Comparison of ENCODE assay signal across 8 mouse cellular contexts in the genomic region with DNA sequence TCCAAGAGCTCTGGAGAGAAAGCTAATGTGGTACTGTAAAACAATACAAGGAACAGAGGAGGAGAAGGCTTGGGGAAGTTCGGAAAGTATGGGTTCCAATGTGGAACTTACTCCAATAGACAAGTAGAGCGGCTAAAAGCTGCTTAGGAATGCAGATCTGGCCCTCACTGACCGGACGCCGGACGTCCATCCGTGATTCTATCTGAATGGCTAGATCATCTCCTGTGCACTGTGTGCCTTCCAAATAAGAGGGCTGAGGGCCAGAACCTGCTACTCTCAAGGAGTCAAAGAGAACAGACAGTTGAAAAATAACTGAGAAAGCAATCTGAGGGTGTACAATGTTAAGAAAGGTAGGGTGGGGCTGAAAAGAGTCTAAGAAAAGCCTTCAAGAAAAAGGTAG. TPM values are rescaled to one million over a fixed set of nuclear protein-coding genes. Genes with fewer than 3 reads are reported as not detected.
DNase-seq lines count a peak whose midpoint lies in the region; ATAC-seq and TF ChIP-seq lines count a peak whose summit lies in the region.

No protein-coding gene starts in this region.

- no peak overlapping the region for H3K9ac ChIP-seq in heart, adult 2 months (ENCODE audit: low read depth, low read length)
- H3K9ac ChIP-seq in kidney, postnatal 0 days (ENCODE audit: low read depth, low read length) = no peak overlapping the region
- H3K9ac ChIP-seq in stomach, postnatal 0 days (ENCODE audit: low read length) = no peak overlapping the region

- H3K27me3 ChIP-seq in heart, adult 2 months (ENCODE audit: control insufficient read depth, insufficient read depth, low read length) = no peaks in the 10 kb centered on the region
- no peaks in the 10 kb centered on the region for H3K27me3 ChIP-seq in kidney, postnatal 0 days (ENCODE audit: insufficient read depth, low read length)
- no peaks in the 10 kb centered on the region for H3K27me3 ChIP-seq in stomach, postnatal 0 days (ENCODE audit: control insufficient read depth, insufficient read depth, low read length)

- no peak for TF ChIP-seq EP300 in heart, adult 2 months (IDR thresholded peaks at IDR 0.05; ENCODE audit: insufficient read depth, low read depth, low read length)
- TF ChIP-seq EP300 in stomach, postnatal 0 days (optimal IDR thresholded peaks at IDR 0.05) = no peak

- peak overlapping the region; percentile 86 for H3K4me2 ChIP-seq in kidney, postnatal 0 days (ENCODE audit: low read length)
- H3K4me2 ChIP-seq in stomach, postnatal 0 days (replicated peaks; ENCODE audit: low read depth) = no peak overlapping the region; the same call in 1 of the 2 replicates

- H3K36me3 ChIP-seq in heart, adult 2 months (ENCODE audit: control insufficient read depth, insufficient read depth, low read length) = peaks cover 5% of the 10 kb centered on the region
- H3K36me3 ChIP-seq in kidney, postnatal 0 days (ENCODE audit: insufficient read depth, low read length) = no peaks in the 10 kb centered on the region
- H3K36me3 ChIP-seq in stomach, postnatal 0 days (ENCODE audit: control insufficient read depth, insufficient read depth, low read length) = no peaks in the 10 kb centered on the region

- TF ChIP-seq POLR2A in heart, adult 2 months (IDR thresholded peaks at IDR 0.05; ENCODE audit: insufficient read depth, low read depth, low read length) = no peak

- H3K79me2 ChIP-seq in heart, adult 2 months (replicated peaks; ENCODE audit: control insufficient read depth, insufficient read depth, low read length) = no peaks in the 10 kb centered on the region

- peaks cover 12% of the 10 kb centered on the region for H3K4me1 ChIP-seq in heart, adult 2 months (ENCODE audit: control insufficient read depth, insufficient read depth, low read length)
- no peaks in the 10 kb centered on the region for H3K4me1 ChIP-seq in kidney, postnatal 0 days (replicated peaks; ENCODE audit: insufficient read depth, low read length)
- H3K4me1 ChIP-seq in stomach, postnatal 0 days (replicated peaks; ENCODE audit: control insufficient read depth, insufficient read depth) = 0 out of 2 replicates have a peak, but pooled peaks cover 2% of the 10 kb centered on the region

- H3K27ac ChIP-seq in heart, adult 2 months = peak overlapping the region; percentile 98
- peak overlapping the region; percentile 83 for H3K27ac ChIP-seq in kidney, postnatal 0 days
- 0 out of 2 replicates have a peak overlapping the region, but pooled peaks have one; percentile 2 for H3K27ac ChIP-seq in stomach, postnatal 0 days (replicated peaks)

- H3K4me3 ChIP-seq in heart, adult 2 months = peak overlapping the region; percentile 70
- peak overlapping the region; percentile 86; the same call in 1 of the 2 replicates for H3K4me3 ChIP-seq in kidney, postnatal 0 days (replicated peaks; ENCODE audit: low read depth, low read length)
- H3K4me3 ChIP-seq in stomach, postnatal 0 days (ENCODE audit: low read depth, low read length) = no peak overlapping the region; the same call in 1 of the 2 replicates

- 28% methylated on average over 7 of the region's 7 CpGs for WGBS in heart, adult 2 months
- 88% methylated on average over 7 of the region's 7 CpGs for WGBS in kidney, postnatal 0 days
- 85% methylated on average over 7 of the region's 7 CpGs for WGBS in stomach, postnatal 0 days

- no peak for ATAC-seq in kidney, postnatal 0 days (replicated peaks; ENCODE audit: low FRiP score, low read depth)
- ATAC-seq in stomach, postnatal 0 days (ENCODE audit: low FRiP score, low TSS enrichment) = no peak

- intact Hi-C loops in heart, adult 2 months (cut with DNase I) = loop anchor here (2.0 to 5.0 kb wide), 5 partner anchors 36 to 144 kb away; partner anchors contain the start of gene Rhoq

- no peaks in the 10 kb centered on the region for H3K9me3 ChIP-seq in kidney, postnatal 0 days (replicated peaks; ENCODE audit: low read length)
- H3K9me3 ChIP-seq in stomach, postnatal 0 days (ENCODE audit: control insufficient read depth, low read length) = no peaks in the 10 kb centered on the region

- TF ChIP-seq CTCF in heart, adult 2 months (IDR thresholded peaks at IDR 0.05) = no peak
- TF ChIP-seq CTCF in kidney, postnatal 0 days (IDR thresholded peaks at IDR 0.05; ENCODE audit: low read depth) = no peak
- no peak for TF ChIP-seq CTCF in stomach, postnatal 0 days (IDR thresholded peaks at IDR 0.05; ENCODE audit: low read depth)

- DNase-seq in adrenal gland, postnatal 10 days = peak; percentile 31
- no peak for DNase-seq in adrenal gland, postnatal 25 days
- peak; percentile 55 for DNase-seq in NIH3T3 (ENCODE audit: low read depth)
- DNase-seq in heart, adult 2 months = peak; percentile 36 to 40
- DNase-seq in kidney, postnatal 0 days (ENCODE audit: low spot score) = no peak
- DNase-seq in stomach, postnatal 0 days (ENCODE audit: low spot score) = no peak
- no peak for DNase-seq in right cerebral cortex, postnatal 36 days (ENCODE audit: low spot score in 2 of 2)
- DNase-seq in frontal cortex, postnatal 36 days (ENCODE audit: low spot score in 2 of 2) = no peak

RNA-seq across cellular contexts. Expression of gene Socs5, which starts 1.5 kb away (rescaled TPM):
- 10 to 100 TPM; 40.3 to 48.3 TPM for total RNA-seq in adrenal gland, postnatal 10 days (2021)
- 82.7 and 83.4 TPM in 2 replicates for total RNA-seq in adrenal gland, postnatal 25 days (2021)
- total RNA-seq in heart, adult 2 months (2021) = 10 to 100 TPM; 28.1 to 39.1 TPM
- polyA plus RNA-seq in heart, adult 2 months (2012; rRNA removed) = 10.5 and 19.0 TPM in 2 replicates
- 15.6 and 15.7 TPM in 2 replicates for polyA plus RNA-seq in kidney, postnatal 0 days (2015; fragmentation: Nextera tagmentation; extraction: Ambion mirVana)
- 4.8 and 4.9 TPM in 2 replicates for polyA plus RNA-seq in stomach, postnatal 0 days (2015; fragmentation: Nextera tagmentation; extraction: Ambion mirVana)

Comparison
In these comparisons a context has a peak if more than half of its experiments do, and no peak if none do; other contexts are left out.
1. DNase-seq: peak in adrenal gland, postnatal 10 days (single experiment), NIH3T3 (single experiment) and heart, adult 2 months (2 of 2); none in adrenal gland, postnatal 25 days (single experiment), kidney, postnatal 0 days (single experiment), stomach, postnatal 0 days (single experiment), right cerebral cortex, postnatal 36 days (0 of 2) and frontal cortex, postnatal 36 days (0 of 2).
2. H3K27ac ChIP-seq: peak in every context shown above with its lines; median percentile 98 in heart, adult 2 months; 83 in kidney, postnatal 0 days; 2 in stomach, postnatal 0 days.